Mouse (Mus musculus): ENCODE results near the gene Cip2a. TPM values are rescaled to one million over a fixed set of nuclear protein-coding genes. Genes with fewer than 3 reads are reported as not detected.

Gene Cip2a
- polyA plus RNA-seq (2014; fragmentation: Nextera tagmentation; extraction: Ambion mirVana), result 53.9 and 55.8 TPM in 2 replicates

DNA sequence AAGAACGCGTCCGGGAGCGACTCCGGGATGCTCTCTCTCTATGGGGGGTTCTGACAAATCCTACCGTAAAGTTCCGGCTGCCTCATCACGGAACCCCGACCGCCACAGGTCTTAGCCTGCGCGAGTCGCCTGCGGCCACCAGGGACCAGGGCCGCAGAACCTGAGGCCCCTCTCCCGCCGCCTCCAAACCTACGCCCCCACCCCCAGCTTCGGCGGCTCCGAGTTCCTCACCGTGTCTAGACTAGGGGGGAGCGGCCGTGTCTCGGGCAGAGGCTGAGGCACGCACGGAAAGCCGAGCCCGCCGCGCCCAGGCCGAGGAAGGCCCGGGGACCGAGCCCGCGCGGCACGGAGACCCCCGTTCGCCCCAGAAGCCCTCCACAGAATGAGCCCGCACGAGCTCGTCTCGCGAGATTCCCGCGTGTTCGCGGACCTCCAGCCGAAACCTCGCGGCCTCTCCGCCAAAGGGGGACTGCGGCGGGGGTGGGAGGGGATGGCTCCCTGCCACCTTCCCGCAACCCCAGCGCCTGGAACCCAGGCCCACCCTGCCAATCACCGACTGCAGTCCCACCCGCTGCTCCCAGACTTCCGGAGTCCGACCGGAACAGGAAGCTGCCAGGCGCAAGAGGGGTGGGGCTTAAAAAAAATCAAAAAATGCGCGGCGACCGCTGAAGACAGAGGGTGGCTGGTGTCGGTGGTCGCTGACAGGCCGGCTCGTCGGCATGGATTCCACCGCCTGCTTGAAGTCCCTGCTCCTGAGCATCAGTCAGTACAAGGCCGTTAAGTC lies at the start of gene Cip2a, which contains the start of gene Dzip3:
TSS of gene Cip2a (plus strand) at position 627 of the 784 bp plus-strand sequence.
TSS of gene Dzip3 (minus strand) at position 607 of the 784 bp plus-strand sequence.
- Histone ChIP-seq H3K4me3 (ENCODE audit: low read depth, low read length) (peak within 1 kb of the TSS; percentile 83), H3K4me1 (ENCODE audit: control insufficient read depth, insufficient read depth, low read length) (peaks cover 4% of the 10 kb centered on the region; the same call in 1 of the 2 replicates), H3K27ac (replicated peaks; ENCODE audit: low read depth, low read length) (peak within 1 kb of the TSS; percentile 91), H3K4me2 (ENCODE audit: low read depth, severe bottlenecking) (peak within 1 kb of the TSS; percentile 62), H3K36me3 (ENCODE audit: control insufficient read depth, insufficient read depth, low read length) (no peaks in the 10 kb centered on the region), H3K9ac (ENCODE audit: low read length) (peak within 1 kb of the TSS; percentile 98), H3K27me3 (ENCODE audit: control insufficient read depth, insufficient read depth, low read length) (no peaks in the 10 kb centered on the region), H3K9me3 (ENCODE audit: control insufficient read depth, low read length) (no peaks in the 10 kb centered on the region)
- ATAC-seq (ENCODE audit: insufficient number of reproducible peaks, low FRiP score, low TSS enrichment, low read depth) (peak; percentile 98), DNase-seq (ENCODE audit: low spot score) (peak; percentile 95)
- WGBS, result under 1% methylated on average over 63 of the region's 74 CpGs

- H3K36me3 ChIP-seq (ENCODE audit: control insufficient read depth, insufficient read depth, low read length), result peaks cover 3% of the 10 kb centered on the region; the same call in 1 of the 2 replicates
- no peak overlapping the region for H3K4me3 ChIP-seq (ENCODE audit: low read depth, low read length)
- WGBS, result 95% methylated on average over 2 of the region's 2 CpGs
- DNase-seq (ENCODE audit: low spot score) (no peak), ATAC-seq (ENCODE audit: insufficient number of reproducible peaks, low FRiP score, low TSS enrichment, low read depth) (no peak)
- no peak overlapping the region for H3K9ac ChIP-seq (ENCODE audit: low read length)
- H3K4me2 ChIP-seq (ENCODE audit: low read depth, severe bottlenecking), result no peak overlapping the region
- no peak overlapping the region for H3K27ac ChIP-seq (replicated peaks; ENCODE audit: low read depth, low read length)
- no peaks in the 10 kb centered on the region for H3K27me3 ChIP-seq (ENCODE audit: control insufficient read depth, insufficient read depth, low read length)
- H3K4me1 ChIP-seq (ENCODE audit: control insufficient read depth, insufficient read depth, low read length), result no peaks in the 10 kb centered on the region
- H3K9me3 ChIP-seq (ENCODE audit: control insufficient read depth, low read length), result no peaks in the 10 kb centered on the region
Observed at GRCm38 (mm10) chr16:48972996-48973395, 21.0 kb upstream of the Cip2a start.

GRCm38 (mm10) chr16:48973548-48973947 lies 20.4 kb upstream of the Cip2a start:
- no peaks in the 10 kb centered on the region for H3K9me3 ChIP-seq (ENCODE audit: control insufficient read depth, low read length)
- peaks cover 3% of the 10 kb centered on the region; the same call in 1 of the 2 replicates for H3K36me3 ChIP-seq (ENCODE audit: control insufficient read depth, insufficient read depth, low read length)
- no peak overlapping the region for H3K4me2 ChIP-seq (ENCODE audit: low read depth, severe bottlenecking)
- DNase-seq (ENCODE audit: low spot score), result no peak
- no peaks in the 10 kb centered on the region for H3K4me1 ChIP-seq (ENCODE audit: control insufficient read depth, insufficient read depth, low read length)
- H3K9ac ChIP-seq (ENCODE audit: low read length), result no peak overlapping the region
- no peaks in the 10 kb centered on the region for H3K27me3 ChIP-seq (ENCODE audit: control insufficient read depth, insufficient read depth, low read length)
- 100% methylated on average over 1 of the region's 1 CpGs for whole genome bisulfite sequencing
- H3K27ac ChIP-seq (replicated peaks; ENCODE audit: low read depth, low read length), result no peak overlapping the region
- no peak overlapping the region for H3K4me3 ChIP-seq (ENCODE audit: low read depth, low read length)
- ATAC-seq (ENCODE audit: insufficient number of reproducible peaks, low FRiP score, low TSS enrichment, low read depth), result no peak

- no peaks in the 10 kb centered on the region for H3K36me3 ChIP-seq (ENCODE audit: control insufficient read depth, insufficient read depth, low read length)
- no peak overlapping the region for H3K9ac ChIP-seq (ENCODE audit: low read length)
- H3K27ac ChIP-seq (replicated peaks; ENCODE audit: low read depth, low read length), result no peak overlapping the region
- no peaks in the 10 kb centered on the region for H3K4me1 ChIP-seq (ENCODE audit: control insufficient read depth, insufficient read depth, low read length)
- ATAC-seq (ENCODE audit: insufficient number of reproducible peaks, low FRiP score, low TSS enrichment, low read depth) (no peak), DNase-seq (ENCODE audit: low spot score) (no peak)
- no peak overlapping the region for H3K4me3 ChIP-seq (ENCODE audit: low read depth, low read length)
- H3K4me2 ChIP-seq (ENCODE audit: low read depth, severe bottlenecking), result no peak overlapping the region
- H3K27me3 ChIP-seq (ENCODE audit: control insufficient read depth, insufficient read depth, low read length), result no peaks in the 10 kb centered on the region
- H3K9me3 ChIP-seq (ENCODE audit: control insufficient read depth, low read length), result no peaks in the 10 kb centered on the region
Observed at GRCm38 (mm10) chr16:48979965-48980364, 14.0 kb upstream of the Cip2a start.

GRCm38 (mm10) chr16:48985034-48985627 lies 8.9 kb upstream of the Cip2a start:
- no peaks in the 10 kb centered on the region for H3K27me3 ChIP-seq (ENCODE audit: control insufficient read depth, insufficient read depth, low read length)
- 39% methylated on average over 5 of the region's 5 CpGs for WGBS
- no peak overlapping the region for H3K4me3 ChIP-seq (ENCODE audit: low read depth, low read length)
- no peak overlapping the region for H3K27ac ChIP-seq (replicated peaks; ENCODE audit: low read depth, low read length)
- H3K9me3 ChIP-seq (ENCODE audit: control insufficient read depth, low read length), result no peaks in the 10 kb centered on the region
- H3K4me2 ChIP-seq (ENCODE audit: low read depth, severe bottlenecking), result no peak overlapping the region
- ATAC-seq (ENCODE audit: insufficient number of reproducible peaks, low FRiP score, low TSS enrichment, low read depth), result no peak
- H3K4me1 ChIP-seq (ENCODE audit: control insufficient read depth, insufficient read depth, low read length), result no peaks in the 10 kb centered on the region
- no peak overlapping the region for H3K9ac ChIP-seq (ENCODE audit: low read length)
- no peaks in the 10 kb centered on the region for H3K36me3 ChIP-seq (ENCODE audit: control insufficient read depth, insufficient read depth, low read length)
- no peak for DNase-seq (ENCODE audit: low spot score)

- H3K4me3 ChIP-seq (ENCODE audit: low read depth, low read length), result no peak overlapping the region
- no peak overlapping the region for H3K27ac ChIP-seq (replicated peaks; ENCODE audit: low read depth, low read length)
- H3K36me3 ChIP-seq (ENCODE audit: control insufficient read depth, insufficient read depth, low read length), result no peaks in the 10 kb centered on the region
- ATAC-seq (ENCODE audit: insufficient number of reproducible peaks, low FRiP score, low TSS enrichment, low read depth) (no peak), DNase-seq (ENCODE audit: low spot score) (no peak)
- no peak overlapping the region for H3K4me2 ChIP-seq (ENCODE audit: low read depth, severe bottlenecking)
- H3K9ac ChIP-seq (ENCODE audit: low read length), result no peak overlapping the region
- peaks cover under 1% of the 10 kb centered on the region; the same call in 1 of the 2 replicates for H3K4me1 ChIP-seq (ENCODE audit: control insufficient read depth, insufficient read depth, low read length)
- no peaks in the 10 kb centered on the region for H3K9me3 ChIP-seq (ENCODE audit: control insufficient read depth, low read length)
- no peaks in the 10 kb centered on the region for H3K27me3 ChIP-seq (ENCODE audit: control insufficient read depth, insufficient read depth, low read length)
Observed at GRCm38 (mm10) chr16:48989700-48990099, 4.3 kb upstream of the Cip2a start.

- DNase-seq (ENCODE audit: low spot score) (no peak), ATAC-seq (ENCODE audit: insufficient number of reproducible peaks, low FRiP score, low TSS enrichment, low read depth) (no peak)
- WGBS, result 64% methylated on average over 10 of the region's 10 CpGs
- Histone ChIP-seq H3K4me3 (ENCODE audit: low read depth, low read length) (peak overlapping the region; percentile 83), H3K36me3 (ENCODE audit: control insufficient read depth, insufficient read depth, low read length) (no peaks in the 10 kb centered on the region), H3K9me3 (ENCODE audit: control insufficient read depth, low read length) (no peaks in the 10 kb centered on the region), H3K27me3 (ENCODE audit: control insufficient read depth, insufficient read depth, low read length) (no peaks in the 10 kb centered on the region), H3K4me2 (ENCODE audit: low read depth, severe bottlenecking) (peak overlapping the region; percentile 43), H3K4me1 (ENCODE audit: control insufficient read depth, insufficient read depth, low read length) (peaks cover 4% of the 10 kb centered on the region; the same call in 1 of the 2 replicates), H3K27ac (replicated peaks; ENCODE audit: low read depth, low read length) (no peak overlapping the region), H3K9ac (ENCODE audit: low read length) (peak overlapping the region; percentile 98)
Observed at GRCm38 (mm10) chr16:48992437-48993230, 1.4 kb upstream of the Cip2a start.

GRCm38 (mm10) chr16:48993231-48993558 lies 790 bp upstream of the Cip2a start:
- peak overlapping the region; percentile 83 for H3K4me3 ChIP-seq (ENCODE audit: low read depth, low read length)
- H3K4me2 ChIP-seq (ENCODE audit: low read depth, severe bottlenecking), result peak overlapping the region; percentile 43
- no peaks in the 10 kb centered on the region for H3K27me3 ChIP-seq (ENCODE audit: control insufficient read depth, insufficient read depth, low read length)
- no peak for ATAC-seq (ENCODE audit: insufficient number of reproducible peaks, low FRiP score, low TSS enrichment, low read depth)
- H3K4me1 ChIP-seq (ENCODE audit: control insufficient read depth, insufficient read depth, low read length), result peaks cover 4% of the 10 kb centered on the region; the same call in 1 of the 2 replicates
- H3K9ac ChIP-seq (ENCODE audit: low read length), result peak overlapping the region; percentile 98
- peak overlapping the region; percentile 91 for H3K27ac ChIP-seq (replicated peaks; ENCODE audit: low read depth, low read length)
- H3K9me3 ChIP-seq (ENCODE audit: control insufficient read depth, low read length), result no peaks in the 10 kb centered on the region
- no peak for DNase-seq (ENCODE audit: low spot score)
- H3K36me3 ChIP-seq (ENCODE audit: control insufficient read depth, insufficient read depth, low read length), result no peaks in the 10 kb centered on the region
- WGBS, result 5% methylated on average over 9 of the region's 9 CpGs
